Mouse (Mus musculus) left cerebral cortex, adult 11 months (tissue): ENCODE data around the gene Mag.
"Not testable (repeated sequence)": the region's sequence is repeated elsewhere in the genome, so short reads cannot be mapped to it uniquely, and the experiment has no call there.

Experiments used
- DNase-seq: peaks from one replicate; pipeline ENCODE4 v3.0.0; 2022; ENCODE audit warnings: low spot score

Gene Mag

DNA sequence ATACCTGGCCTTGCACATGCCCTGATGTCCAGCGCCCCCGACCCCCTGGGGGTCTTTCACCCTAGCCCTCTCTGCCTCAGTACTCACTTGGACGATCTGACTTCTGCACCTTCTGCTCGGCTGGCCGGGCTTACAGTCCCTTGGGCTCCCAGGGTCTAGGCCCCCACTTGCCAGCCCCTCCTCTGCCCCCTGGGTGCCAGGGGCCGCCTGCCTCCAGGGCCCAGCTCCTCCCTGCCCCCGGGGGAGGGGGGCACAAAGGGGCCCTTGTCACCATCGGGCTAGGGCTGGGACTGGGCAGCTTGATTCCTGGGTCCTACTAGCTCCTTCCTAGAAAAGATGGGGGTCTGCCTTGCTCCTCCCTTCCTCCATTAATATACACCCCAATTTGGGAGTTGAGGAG, at the start of gene Mag:
Gene Mag, minus strand, starts transcription at position 142 of the 400 bp plus-strand sequence.
- DNase-seq, result peak; percentile 39

- no peak for DNase-seq
These were observed 49.7 kb upstream of the Mag start for GRCm38 (mm10) chr7:30964366-30964765.

DNA sequence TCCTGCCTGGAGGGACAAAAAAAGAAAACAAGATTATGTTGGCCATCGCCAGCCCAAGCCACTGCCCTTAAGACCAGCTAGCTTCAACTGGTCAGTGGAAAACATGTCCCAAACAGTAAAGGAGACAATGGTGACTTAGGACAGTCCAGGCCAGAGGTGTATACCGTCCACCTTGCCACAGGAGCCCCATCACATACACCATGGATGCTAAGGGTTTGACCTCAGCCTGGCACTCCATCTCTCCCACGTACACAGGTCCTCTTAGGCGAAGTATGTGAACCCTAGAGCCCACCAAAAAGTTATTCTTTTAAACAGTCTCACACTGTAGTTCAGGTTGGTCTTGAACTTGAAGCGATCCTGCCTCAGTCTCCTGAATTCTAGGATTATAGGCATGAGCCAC, 48.2 kb upstream of the Mag start:
- no peak for DNase-seq

- DNase-seq, result no peak
These were observed 45.2 kb upstream of the Mag start for GRCm38 (mm10) chr7:30959786-30960349.

GRCm38 (mm10) chr7:30958866-30959487, 44.3 kb upstream of the Mag start:
- no peak for DNase-seq

DNA sequence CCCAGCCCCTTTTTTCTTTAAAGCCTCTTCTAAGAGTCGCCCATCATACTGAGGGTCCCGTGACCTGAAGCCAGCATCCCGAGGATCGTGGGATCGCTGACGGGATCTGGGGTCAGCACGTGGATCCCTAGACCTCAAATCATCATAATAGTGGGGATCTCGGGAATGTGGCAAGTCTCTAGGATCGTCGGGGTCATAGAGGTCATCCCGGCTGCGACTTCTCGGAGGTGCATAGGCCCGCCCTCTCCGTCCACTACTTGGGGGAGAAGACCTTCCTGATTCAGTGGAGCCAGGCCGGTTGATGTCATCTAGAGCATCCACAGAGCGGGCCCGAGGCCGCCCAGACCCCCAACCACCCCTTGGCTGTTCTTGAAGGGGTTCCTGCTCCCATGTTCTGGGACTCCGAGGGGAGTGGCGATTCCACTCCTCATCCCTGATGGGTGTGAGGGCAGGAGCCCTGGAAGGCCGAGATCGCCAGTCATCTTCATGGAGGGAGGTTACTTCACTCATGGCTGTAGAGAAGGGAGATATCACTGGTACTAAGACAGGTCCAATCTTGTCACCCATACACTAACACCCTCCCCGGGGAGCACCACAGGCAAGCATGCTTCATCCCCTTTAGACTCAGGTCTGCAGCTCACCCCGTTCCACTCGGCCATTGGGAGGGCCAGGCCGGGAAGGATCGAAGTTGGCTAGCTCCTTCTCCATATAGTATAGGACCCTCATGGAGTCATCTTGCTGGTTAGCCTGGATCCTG, 43.6 kb upstream of the Mag start:
- DNase-seq, result no peak

DNA sequence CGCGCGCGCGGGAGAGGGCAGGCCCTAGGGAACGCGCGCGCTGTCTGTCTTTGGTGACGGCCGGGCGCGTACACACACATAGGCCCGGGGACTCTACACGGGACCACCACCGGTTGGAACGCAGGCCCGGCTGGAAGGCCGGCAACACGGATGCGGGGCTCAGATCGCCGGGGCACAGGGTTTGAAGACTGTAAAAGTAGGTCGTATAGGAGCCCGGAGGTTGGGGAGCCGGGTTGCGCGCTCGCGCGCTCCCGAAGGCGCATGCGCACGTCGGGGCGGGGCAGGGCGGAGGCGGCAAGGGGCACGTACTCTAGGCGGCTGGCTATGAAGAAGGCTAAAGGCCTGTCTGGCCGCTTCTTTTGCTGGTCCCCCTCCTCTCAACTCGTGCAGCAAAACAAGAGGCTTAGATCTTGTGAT, 42.7 kb upstream of the Mag start:
- DNase-seq, result peak; percentile 83

GRCm38 (mm10) chr7:30956756-30957366, 42.2 kb upstream of the Mag start, which contains the start of gene Usf2:
Usf2 (minus strand) TSS chr7:30956803.
- no peak for DNase-seq

DNA sequence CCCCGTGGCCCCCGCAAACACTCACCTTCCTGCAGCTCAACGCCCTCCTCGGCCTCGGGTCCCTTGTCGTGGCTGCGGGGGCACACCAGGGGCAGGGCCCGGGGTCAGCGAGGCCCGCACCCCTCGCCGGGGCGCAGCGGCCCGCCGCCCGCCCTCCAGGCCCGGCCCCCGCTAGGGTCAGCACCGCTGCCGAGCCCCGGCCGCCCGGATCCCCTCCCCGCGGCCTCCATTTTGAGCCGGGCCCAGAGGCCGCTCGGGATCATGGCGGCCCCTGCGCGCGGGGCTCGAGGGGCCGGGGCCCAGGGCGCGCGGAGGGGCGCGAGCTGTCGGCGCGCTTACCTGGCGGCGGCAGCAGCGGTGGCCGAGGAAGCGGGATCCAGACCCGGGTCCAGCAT, 41.7 kb upstream of the Mag start:
- no peak for DNase-seq

- peak; percentile 77 for DNase-seq
These were observed 41.1 kb upstream of the Mag start for GRCm38 (mm10) chr7:30955584-30956356.

- no peak for DNase-seq
These were observed 40.4 kb upstream of the Mag start for GRCm38 (mm10) chr7:30954971-30955520.

DNA sequence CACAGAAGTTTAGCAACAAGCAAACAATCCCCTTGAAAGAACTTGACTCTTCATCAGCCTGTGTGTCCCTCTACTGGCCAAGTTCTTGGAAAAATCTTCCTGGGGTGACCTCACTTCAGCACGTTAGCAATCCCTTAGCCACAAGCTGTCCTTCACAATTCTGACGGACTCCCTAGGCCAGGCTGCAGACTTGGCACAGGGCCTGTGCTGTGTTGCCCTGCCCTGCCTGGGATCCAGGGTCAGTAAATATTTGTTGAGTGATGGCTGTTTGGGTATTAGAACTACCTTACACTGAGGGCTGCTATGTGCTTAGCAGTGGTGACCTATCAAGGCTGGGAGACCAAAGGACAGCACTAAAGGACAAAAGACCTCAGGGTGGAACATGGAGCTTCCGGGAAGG, 39.4 kb upstream of the Mag start:
- DNase-seq, result no peak

- no peak for DNase-seq
These were observed 38.8 kb upstream of the Mag start for GRCm38 (mm10) chr7:30953459-30953858.

- DNase-seq, result no peak
These were observed 38.0 kb upstream of the Mag start for GRCm38 (mm10) chr7:30952441-30953265.

- DNase-seq, result not testable (repeated sequence)
These were observed 35.2 kb upstream of the Mag start for GRCm38 (mm10) chr7:30949902-30950301.

DNA sequence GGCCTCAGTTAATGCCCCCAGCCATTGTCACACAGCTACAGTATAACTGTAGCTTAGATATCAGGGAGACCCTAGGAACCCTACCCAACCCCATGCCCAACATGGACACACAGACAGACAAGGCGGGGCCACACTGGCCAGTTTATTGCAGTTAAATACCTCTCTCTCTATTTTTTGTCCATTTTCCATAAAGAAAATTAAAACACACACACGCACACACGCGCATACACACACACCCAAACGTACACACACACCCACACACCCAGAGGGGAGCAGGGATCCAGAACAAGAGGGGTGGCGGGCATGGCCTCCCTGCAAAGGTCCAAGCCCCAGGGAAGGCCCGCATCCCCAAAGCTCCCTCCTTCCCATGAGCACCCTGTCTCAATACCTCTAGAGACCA, 31.2 kb upstream of the Mag start:
- DNase-seq, result no peak

DNA sequence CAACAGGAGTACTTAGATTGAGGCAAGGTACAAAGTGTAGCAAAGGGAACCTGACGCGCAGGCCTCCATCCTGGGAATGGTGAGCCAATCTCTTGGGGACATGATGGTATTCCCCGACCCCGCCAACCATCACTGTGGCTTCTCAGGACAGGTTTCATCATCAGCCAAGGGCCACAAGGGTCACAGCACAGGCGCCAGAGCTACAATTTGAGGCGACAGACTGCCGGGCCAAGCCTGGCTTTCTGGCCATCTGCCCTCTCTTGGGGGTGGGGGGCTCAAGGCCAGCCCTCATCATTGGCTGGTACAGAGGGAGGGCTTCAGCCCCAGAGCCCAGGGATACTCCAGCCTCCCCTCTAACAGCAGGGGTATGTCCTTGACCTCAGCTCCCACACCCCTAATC, 30.8 kb upstream of the Mag start:
- DNase-seq, result not testable (repeated sequence)

- DNase-seq, result not testable (repeated sequence)
These were observed 30.0 kb upstream of the Mag start for GRCm38 (mm10) chr7:30944706-30945105.

DNA sequence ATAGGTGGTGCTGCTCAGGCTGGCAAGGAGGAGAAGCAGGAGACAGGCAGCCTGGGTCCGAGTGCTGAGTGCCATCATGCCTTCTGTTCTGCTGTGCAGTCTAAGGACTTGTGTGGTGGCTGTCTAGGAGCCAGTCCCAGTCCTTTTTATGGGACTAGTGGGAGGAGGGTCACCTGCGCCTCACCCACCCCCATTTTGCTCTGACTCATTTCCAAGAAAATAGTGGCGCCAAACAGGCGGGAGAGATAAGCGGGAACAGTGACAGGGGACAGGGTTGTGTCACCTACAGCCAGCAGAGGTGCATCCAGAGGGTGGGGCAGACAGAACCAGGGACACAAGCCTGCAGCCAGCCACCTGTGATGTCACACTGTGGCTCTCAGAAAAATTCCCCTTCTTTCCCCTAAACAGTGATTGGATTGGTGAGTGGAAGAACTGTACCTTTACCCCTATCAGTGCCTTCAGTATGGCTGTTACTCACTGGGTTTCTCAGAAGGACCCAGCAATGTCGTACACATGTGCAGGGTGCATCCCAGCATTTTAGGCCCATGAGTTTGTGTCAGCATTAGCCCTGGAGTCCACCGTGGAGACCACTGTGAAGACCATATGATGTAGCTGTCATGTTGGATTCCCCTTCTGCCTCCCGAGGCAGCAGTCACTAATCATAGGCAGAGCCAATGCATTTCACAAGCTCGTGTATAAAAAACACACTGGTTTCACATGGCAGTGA, 29.4 kb upstream of the Mag start, which contains the start of gene Hamp:
Gene Hamp, minus strand, starts transcription at position 124 of the 727 bp plus-strand sequence.
- no peak for DNase-seq

DNA sequence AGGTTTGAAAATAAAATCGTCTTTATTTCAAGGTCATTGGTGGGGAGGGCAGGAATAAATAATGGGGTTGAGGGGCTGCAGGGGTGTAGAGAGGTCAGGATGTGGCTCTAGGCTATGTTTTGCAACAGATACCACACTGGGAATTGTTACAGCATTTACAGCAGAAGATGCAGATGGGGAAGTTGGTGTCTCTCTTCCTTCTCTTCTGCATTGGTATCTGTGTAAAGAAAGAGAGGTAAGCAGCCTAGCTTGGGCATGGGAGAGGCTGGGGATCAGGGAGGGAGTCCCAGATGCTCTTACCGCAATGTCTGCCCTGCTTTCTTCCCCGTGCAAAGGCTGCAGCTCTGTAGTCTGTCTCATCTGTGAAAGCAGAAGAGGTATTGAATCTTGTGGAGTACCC, 27.7 kb upstream of the Mag start:
- not testable (repeated sequence) for DNase-seq
